Mouse (Mus musculus): ENCODE results near the gene Spen. TPM values are rescaled to one million over a fixed set of nuclear protein-coding genes. Genes with fewer than 3 reads are reported as not detected.

Gene Spen
- total RNA-seq, 2 experiments from 2014 or later: 55.3 to 66.7 TPM

DNA sequence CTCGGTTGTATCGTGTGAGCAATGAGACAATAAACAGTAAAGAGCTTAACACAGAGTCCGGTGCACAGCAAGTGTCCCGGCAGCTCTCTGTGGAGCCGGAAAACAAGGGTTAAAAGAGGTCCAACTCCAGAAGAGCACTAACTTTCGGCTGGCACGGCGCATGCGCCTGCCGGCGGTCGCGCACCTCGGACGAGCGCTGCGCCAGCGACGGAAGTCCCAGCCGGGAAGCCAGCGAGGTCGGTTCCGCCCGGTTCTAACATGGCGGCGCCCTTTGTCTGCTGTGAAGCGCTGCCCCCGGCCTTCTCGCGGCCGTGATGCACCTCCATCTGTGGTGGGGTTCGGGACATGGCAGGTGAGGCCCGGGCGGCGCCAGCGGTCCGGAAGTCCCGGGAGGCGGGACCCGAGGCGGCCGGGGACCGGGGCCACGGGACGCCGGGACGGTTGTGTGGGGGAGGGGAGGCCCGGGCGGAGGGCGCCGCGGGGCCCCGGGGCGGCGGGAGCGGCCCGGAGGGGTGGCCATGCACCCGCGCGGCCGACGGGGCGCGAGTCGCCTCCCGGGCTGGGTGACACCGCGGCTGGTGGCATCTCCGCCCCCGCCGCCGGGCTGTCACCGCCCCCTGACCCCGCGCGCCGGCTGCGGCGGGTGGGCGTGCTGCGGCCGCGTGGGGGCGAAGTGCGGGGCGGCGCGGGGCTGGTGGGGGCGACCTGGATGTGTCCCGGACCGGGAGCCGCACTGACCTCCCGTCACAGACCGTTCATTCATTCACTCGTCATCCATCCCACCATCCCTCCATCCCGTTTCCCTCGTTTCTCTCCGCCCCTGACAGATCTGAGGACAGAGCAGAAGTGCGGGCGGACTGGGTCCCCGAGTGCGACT, 93.7 kb downstream of the Spen start, which contains the start of gene Zbtb17:
TSS of gene Zbtb17 (plus strand) at position 204 of the 877 bp plus-strand sequence.
- DNase-seq: peak; percentile 85 to 86

DNA sequence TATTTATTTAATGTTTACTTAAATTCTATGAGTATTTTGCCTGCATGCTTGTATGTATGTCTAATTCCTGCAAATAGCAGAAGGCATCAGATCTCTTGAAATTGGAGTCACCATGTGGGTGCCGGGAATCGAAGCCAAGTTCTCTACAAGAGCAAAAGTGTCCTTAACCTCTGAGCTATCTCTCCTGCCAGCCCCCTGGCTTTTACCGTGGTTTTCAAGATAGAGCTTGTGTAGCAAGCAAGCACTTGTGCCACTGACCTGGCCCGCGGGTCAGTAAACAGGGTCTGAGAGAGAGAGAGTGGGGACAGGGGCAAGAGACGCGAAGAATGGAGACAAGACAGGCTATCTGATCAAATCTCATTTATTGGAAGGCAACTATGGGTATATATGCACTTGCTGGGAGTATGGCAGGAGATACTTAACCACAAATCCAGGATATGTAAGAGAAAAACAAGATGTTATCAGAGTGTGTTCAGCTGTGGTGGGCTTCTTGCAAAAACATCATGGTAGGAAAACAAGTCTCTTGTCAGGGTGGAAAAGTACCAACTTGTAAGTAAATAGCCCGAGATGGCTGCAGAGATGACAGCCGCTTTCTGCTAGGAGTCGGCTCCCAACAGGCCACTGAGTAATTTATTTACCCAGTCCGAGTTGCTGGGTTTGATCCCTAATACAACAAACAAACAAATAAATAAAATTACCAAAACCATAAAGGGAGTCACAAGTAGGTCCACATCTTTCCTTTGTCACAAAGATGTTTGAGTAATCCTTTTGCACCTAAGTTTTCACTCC, 94.6 kb downstream of the Spen start:
- DNase-seq: no peak

DNA sequence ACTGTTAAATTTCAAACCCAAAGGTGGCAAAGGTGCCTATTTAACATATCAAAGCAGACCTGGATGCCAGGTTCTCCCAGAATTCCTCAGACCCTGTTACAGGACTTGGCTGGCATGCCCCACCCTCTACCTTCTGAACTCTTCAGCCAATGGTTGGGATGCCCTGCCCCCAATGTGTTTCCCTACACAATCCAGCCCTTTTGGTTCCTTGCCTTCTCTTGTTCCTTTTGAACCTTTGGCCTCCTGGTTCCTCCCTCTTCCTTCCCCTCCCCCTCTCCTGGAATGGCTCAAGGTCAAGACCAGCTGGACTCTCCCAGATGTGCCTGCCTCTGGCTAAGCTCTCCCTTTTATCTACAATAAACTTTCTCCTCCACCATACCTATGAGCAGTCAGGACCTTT, 97.5 kb downstream of the Spen start:
- DNase-seq: no peak

DNA sequence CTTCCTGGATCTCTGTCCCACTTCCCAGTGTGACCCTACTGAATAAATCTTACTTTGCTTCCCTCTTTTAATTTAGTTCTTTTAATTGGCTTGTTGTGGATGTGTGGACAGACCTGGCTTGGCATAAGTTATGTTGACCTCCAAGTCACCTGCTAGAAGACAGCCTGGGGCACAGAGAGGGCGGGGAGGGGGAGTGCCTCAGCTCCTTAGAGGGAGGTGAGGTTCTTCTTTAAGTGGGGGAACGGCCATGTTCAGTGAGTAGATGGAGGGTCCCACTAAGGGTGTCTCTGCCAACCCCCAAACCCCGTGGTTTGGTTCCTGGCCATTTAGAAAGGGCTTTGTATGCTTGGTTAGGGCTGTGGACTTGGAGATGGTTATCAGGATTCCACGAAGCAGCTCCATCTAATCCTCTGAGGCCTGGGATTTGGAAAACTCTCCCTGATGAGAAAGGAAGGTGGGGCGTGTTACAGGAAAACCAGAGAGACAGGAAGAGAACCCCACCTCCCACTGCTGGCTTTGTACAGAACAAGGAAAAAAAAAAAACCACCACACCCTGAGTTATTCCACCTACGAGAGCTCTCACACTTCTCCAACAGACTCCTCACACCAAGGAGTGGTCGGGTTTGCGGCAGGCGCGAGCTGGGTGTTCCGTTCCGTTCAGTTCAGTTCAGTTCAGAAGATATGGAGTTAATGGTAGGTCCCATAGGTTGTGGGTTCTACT, 99.2 kb downstream of the Spen start:
- DNase-seq: no peak

DNA sequence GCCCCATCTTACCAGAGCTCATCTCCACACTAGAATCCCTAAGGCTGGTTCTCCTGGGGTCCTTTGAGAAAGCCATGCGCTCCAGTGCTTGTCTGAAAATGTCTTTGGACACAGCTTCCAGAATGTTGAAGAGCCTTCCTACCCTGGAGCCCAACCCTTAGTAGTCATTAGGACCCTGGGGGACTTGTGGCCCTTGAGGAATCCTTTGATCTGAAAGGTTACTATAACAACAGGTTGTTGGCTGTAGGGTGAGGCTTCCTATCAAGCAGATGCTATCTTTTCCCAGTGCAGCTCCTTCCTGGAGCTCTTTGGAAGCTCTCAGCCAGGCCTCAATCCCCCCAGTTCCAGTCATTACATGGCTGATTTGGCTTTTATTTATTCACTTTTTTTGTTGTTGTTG, 102.4 kb downstream of the Spen start, which contains the start of gene Srarp:
TSS of gene Srarp (minus strand) at position 132 of the 400 bp plus-strand sequence.
- no peak for DNase-seq

DNA sequence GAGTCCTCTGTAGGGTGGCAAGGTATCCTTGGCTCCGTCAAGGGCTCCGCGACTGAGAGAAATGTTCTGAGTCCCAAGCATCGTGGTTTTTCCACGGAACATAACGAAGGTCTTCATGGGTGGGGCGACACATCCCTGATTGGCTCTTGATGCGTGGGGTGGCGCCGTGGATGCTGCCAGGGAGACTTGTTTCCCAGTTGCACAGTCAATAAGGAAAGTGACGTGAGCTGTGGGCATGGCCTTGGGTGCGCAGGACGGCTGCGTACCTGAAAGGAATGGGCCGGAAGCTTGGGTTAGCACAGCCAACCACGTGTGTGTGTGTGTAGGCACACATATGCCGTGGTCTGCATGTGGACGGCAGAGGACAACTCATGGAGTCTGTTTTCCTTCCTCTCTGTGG, 105.2 kb downstream of the Spen start:
- DNase-seq: no peak

DNA sequence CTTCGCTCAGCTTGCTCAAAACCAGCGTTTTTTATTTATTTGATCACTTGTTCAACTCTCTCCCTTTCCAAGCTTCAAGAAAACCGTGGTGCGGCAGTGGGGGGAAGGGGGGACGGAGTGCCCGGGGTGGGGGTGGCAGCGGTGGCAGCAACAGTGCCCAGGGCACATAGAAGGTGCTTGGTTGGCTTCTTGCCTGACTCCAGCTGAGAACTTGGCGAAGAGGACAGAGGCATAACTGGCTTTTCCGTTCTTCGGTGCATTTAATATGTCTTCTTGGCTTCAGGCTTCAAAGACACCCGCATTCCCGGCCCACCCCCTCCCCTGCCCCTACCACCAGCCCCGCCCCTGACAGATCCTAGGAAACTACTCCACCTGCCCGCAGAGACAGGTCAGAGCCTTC, 105.7 kb downstream of the Spen start:
- no peak for DNase-seq

DNA sequence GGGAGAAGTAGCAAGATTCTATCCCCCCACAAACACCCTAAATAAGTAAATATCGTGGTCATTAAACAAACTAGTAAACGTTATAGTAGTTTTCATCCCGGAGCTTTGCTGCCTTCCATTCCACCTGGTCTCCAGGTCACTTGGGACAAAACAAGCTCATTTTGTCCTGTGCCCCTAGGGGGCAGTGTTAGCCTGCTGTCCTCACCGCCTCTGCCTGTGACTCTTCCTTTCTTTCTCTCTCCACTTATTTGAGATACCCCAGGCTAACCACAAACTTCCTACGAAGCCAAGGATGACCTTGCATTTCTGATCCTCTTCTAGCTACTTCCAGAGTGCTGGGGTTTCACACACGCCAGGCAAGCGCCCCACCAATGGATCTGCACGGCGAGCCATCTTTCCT, 107.4 kb downstream of the Spen start:
- DNase-seq: peak; percentile 46 to 64

DNA sequence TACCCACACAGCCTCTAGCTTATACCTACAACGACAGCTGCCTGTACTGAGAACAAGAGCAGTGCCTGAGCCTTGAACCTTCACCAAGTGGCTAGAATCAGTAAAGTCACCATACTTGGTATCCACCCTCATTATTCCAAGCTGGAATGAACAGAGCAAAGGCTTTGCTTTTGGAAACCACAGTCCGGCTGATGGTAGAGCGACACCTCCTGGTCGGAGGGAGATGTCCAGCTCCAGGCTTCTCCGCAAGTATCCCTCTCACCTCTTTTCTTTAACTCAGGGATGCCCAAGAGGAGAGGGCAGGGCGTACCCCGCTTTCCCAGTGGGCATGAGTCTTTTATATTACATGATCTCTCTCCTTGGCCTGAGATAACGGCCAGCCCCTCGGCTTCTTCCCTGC, 108.5 kb downstream of the Spen start:
- no peak for DNase-seq

DNA sequence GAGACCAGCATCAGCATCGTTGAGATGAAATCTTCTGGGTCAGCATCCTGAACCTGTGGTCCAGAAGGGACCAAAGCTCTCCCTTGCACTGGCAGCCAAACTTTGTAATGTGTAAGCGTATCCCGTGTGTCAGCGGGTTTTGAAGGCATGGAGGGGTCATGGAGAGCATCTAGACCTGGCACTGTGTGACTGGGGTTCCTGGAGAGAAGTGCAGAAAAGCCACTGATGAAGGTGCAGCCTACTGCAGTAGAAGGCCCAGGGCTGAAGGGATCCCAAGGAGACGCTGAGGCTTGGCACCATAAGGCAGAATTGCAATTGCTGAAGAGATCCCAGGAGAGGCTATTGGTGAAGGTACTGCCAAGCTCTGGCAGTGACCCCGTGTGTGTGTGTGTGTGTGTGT, 109.0 kb downstream of the Spen start:
- DNase-seq: no peak

DNA sequence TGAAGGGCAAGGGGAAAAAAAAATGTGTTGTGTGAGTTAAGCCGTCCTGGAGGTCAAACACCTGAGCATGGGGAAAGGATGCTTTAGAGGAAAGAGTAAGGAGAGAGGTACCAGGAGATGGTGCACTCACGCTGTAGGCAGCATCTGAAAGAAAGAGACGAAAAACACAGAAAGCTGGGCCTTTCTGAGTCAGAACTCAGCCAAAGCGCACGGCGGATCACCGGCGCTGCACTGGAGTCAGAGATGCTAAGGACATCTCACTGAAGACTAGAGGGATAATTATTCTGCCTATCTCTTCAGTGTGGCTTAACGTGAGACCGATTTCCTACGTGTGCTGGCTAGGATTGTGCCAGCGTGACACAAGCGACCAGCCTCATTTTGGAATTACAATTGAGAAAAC, 110.5 kb downstream of the Spen start:
- no peak for DNase-seq

DNA sequence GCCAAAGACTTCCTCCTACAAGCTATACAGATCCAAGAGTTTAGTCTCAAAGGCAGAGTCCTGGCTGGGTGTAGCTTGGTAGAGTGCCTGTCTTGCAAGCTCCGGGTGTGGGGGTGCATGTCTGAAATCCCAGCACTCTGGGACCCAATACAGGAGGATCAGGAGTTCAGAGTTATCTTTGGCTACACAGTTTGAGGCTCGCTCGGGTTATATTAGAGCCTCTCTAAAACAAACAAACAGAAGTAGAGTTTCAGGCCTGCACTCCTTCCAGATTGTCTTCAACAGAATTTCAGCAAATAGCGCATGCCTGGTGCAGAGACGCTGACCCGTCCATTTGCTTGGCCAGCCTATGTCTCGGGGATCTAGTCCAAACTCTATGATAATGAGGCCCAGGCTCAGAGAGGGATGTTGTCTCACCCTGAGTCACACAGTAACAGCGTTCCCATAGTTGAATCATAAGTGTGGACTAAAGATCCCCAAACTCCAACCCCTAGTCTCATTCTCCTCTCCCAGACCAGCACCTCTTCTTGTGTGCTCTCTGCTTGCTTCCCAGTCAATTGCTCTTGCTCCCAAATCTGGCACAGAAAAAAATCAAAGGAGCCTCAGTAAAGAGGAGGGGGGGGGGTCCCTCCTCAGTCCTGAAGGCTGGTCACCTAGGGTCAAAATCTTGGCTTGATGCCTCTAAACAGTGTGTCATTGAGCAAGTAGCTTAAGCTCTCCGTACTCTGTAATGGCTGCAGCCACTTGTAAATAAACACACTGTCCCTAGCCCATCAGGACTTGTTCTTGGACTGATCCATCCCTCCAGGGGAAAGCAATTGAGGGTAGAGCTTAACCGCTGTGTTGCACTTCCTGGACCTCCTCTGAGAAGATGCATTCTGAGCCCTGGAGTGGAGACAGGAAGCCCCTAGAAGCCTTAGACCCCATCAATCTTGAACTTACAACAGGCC, 111.3 kb downstream of the Spen start:
- no peak for DNase-seq

DNA sequence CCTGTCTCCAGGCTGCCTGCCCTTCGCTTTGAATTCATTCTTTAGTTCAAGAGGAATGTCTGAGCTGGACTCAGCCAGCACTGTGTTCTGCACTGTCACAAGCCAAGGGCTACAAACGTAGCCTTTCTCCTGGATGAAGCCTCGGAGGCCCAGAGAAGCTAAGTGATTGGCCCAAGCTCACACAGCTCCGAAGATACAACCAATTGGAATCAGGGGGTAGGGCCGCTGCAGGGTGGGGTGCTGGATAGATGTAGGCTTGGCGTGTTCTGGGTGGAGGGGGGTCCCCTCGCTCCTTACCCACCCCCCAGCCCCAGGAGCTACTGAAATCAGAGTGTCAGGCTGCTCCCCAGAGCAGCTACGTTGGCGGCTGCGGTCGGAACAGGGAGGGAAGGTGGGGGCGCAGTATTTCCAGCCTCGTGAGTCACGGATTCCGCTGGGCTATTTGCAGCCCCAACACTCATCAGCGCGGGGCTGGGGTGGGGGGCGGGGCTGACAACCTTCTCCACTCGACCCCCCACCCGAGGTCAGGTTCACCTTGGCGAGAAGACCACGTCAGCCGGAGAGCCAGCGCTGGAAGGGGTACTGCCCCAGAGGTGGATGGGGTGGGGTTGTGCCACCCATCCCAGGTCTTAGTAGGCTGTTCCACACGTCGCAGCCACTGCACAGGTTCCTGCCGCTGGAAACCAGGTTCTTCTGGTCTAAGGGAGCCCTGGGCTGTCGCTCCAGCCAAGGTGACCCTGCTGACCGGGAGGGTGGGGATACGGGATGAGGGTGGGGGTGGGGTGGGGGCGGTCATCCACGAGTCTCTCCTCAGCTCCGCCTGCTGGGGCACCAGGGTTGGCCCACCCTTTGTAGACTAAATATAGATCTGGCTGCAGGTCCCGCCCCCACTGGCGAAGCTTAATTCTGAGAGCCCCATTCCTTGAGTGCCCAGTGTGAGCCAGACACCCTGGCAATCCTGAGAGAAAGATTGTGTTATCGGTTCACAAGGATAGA, 112.6 kb downstream of the Spen start:
- peak; percentile 59 to 61 for DNase-seq

DNA sequence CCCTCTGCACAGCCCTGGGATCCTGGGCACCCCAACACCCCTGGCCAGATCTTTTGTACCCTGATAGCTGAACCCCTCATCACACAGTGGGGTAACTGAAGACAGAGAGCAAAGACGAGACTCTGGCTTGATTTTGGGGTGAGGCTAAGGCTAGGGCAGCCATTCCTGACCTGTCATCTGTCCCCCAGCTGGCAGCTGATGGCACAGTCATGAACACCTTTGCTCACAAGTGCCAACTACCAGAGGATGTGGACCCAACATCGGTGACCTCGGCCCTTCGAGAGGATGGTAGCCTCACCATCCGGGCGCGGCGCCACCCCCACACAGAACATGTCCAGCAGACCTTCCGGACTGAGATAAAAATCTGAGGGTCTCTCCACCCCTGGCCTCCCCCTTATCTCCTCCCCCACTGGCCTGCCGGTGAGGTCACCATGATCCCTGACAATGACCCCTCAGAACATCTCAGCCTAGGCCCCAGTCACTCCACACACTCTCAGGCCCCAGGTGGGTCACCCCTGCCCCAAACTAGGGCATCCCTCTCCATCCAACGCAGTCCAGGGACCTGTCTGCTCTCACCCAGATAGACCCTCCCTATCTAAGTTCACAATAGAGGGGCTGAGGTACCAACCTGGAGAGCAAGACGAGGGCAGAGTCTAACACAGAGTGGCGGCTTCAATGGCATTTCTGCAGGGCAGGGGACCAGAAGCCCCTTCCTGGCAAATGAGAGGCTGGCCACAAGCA, 114.5 kb downstream of the Spen start:
- no peak for DNase-seq

DNA sequence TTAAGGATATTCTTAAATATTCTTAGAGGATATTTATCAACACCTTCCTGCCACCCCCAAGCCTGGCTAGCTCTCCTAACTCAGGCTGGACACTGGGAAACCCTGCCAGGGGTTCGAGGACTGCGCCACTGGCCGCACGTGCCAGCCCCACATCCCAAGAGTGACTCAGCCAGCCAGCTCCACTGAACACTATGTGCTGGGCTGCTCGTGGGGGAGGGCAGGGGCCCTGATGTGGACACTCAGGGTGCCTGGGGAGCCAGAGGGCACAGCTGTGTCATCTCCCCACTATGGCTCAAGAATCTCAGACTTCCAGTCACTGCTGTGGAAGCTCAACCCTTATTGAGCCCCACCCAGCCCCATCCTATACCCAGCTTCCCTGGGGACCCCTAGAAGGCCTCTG, 115.1 kb downstream of the Spen start:
- DNase-seq: no peak

DNA sequence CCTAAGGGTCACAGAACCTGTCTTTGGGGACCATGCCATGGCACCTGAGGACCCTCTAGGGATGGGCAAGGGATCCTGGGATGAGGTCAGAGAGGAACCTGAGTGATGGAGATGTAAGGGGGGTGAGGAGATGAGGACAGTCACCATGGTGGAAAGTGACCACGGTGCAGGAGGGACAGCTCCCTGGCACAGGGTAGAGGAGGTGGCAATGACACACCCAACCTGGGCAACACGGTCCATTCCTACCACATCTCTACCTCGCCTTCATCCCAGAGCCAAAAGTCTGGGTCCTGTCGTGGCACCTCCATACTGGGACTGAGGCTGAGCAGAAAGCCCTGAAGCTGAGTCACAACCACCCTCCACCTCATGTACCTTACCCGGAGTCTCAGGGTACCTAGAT, 115.6 kb downstream of the Spen start:
- no peak for DNase-seq

DNA sequence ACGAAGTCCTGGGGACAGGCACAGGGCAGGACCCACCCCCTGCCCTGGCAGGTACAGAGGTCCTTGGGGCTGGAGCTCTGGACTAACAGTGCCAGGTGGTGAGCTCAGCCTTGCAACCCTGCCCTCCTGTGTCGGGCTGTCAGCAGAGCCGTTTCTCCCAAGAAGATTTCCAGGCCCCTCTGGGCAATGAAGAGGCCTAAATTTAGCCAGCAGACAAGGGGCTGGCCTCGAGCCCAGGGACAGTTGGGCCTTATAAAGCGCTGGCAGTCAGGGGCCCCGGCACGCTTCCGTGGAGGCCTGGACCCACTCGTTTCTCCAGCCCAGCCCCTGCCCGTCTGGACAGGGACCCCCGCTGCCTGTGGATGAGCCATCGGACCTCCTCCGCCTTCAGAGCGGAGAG, 117.0 kb downstream of the Spen start:
- no peak for DNase-seq

DNA sequence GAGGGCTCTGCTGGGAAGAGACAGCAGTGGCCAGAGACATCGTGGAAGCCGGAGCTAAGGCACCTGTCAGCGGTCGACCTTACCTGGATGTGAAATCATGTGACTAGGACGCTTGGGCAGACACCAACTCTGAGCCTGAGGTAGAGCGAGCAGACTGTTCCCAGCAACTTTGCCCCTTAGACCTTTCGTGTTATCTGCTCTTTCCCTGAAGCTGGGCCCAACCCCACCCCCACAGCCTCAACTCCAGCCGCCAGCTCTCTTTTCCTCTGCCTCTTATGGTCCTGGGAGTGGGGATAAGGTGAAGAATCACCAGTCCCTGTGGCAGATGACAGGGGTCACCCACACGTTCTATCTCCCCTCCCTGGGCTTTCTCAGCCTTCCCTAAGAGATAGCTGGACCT, 117.5 kb downstream of the Spen start:
- no peak for DNase-seq

DNA sequence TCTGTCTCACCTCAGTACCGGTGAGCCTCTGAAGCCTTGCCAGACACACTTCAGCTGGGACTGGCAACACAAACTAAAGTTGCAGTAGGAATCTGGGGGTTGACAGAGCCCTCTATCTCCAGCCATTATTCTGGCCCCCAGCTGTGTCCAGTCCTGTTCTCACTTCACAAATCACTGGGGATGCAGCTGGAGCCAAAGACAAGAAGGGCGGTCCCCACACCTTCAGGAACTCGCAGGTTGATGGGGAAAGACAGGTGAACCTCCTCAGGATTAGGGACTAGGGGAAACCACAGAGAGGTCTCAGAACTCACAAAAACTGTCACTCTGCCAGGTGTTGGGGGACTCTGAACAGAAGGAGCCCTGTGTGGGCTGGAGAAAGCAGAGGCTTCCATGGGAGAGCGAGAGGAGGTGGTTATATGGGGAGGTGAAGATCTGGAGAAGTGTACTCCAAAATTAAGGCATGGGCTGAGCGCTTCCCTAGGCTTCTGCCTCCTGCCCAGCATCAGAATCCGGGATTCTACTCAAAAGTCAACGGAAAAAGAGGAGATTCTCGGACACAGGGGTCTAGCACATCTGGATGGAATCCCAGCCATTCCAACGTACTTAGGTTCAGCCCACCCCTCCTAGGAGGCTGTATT, 118.1 kb downstream of the Spen start, which contains the start of gene Hspb7:
TSS of gene Hspb7 (plus strand) at position 588 of the 638 bp plus-strand sequence.
- DNase-seq: no peak
